Mouse (Mus musculus) brain, embryonic 14.5 days (tissue): ENCODE data around the gene Catsper4.

Experiments used
- CTCF ChIP-seq: fragments of 200-500 bp; IDR thresholded peaks from 2 replicates; pipeline ENCODE4 v1.5.1; 2012; ENCODE audit warnings: inconsistent platforms, mild to moderate bottlenecking, moderate library complexity, borderline replicate concordance; ENCODE audit not compliant: insufficient read depth, insufficient read length; ENCODE audit errors: extremely low read depth
- POLR2A ChIP-seq: fragments of 200-500 bp; IDR thresholded peaks from 2 replicates; pipeline ENCODE4 v1.6.1; 2012; ENCODE audit warnings: mild to moderate bottlenecking, inconsistent platforms, borderline replicate concordance; ENCODE audit not compliant: poor library complexity, insufficient read depth, insufficient read length, severe bottlenecking; ENCODE audit errors: extremely low read depth

- TF ChIP-seq POLR2A (no peak), CTCF (no peak)
Measured at GRCm38 (mm10) chr4:134254835-134255234, 27.7 kb upstream of the Catsper4 start.
